Mouse (Mus musculus): ENCODE results near the gene Trip13.

- TF ChIP-seq CTCF (IDR thresholded peaks at IDR 0.05; ENCODE audit: borderline replicate concordance, insufficient read depth, low read depth, low read length) (no peak), POLR2A (IDR thresholded peaks at IDR 0.05; ENCODE audit: borderline replicate concordance, insufficient read depth, low read length) (no peak)
These were observed 22.6 kb upstream of the Trip13 start for GRCm38 (mm10) chr13:73960117-73960652.

Measured in cerebellum, adult 2 months (tissue).